Mouse (Mus musculus): ENCODE measurements at regions not wholly inside any gene's neighbourhood (a gene's known extent, or its start where the extent isn't known, plus 50 kb on each side); places are given as distances from the start of the nearest gene placed in this dataset.

DNA sequence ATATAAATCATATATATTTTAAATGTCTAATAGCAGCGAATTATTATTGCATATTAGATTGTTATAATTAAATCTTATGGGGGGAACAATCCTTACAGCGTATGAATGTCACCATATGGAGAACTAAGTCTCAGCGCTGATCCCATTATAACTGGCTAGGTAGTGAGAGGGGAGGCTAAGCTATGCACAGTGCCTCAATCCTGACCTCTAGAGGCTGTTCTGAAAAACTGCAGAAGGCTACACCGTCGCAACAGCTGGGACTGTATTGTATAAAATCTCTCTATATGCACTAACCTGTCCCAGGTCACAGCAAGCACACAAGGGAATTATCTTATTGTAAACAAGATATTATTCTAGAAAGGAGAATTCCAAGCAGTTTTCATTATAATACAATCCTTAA lies 164.0 kb downstream of the Iqub start:
- TF ChIP-seq HCFC1 (IDR thresholded peaks at IDR 0.05; ENCODE audit: borderline replicate concordance, insufficient read depth, low read length) (no peak), CHD2 (IDR thresholded peaks at IDR 0.05; ENCODE audit: low read depth, low read length) (no peak)
